Mouse (Mus musculus): ENCODE measurements around the gene Htra1. TPM values are rescaled to one million over a fixed set of nuclear protein-coding genes. Genes with fewer than 3 reads are reported as not detected.

Gene Htra1
- total and polyA plus RNA-seq, 2 experiments from 2014 or later = 49.4 to 58.7 TPM

GRCm38 (mm10) chr7:130968537-130968936 lies 32.6 kb downstream of the Htra1 start:
- 64% methylated on average over 7 of the region's 7 CpGs for WGBS
- TF ChIP-seq CTCF (IDR thresholded peaks at IDR 0.05; ENCODE audit: low read depth) = peak; percentile 26
- no peaks in the 10 kb centered on the region for H3K27me3 ChIP-seq (ENCODE audit: insufficient read depth, low read length)
- H3K4me3 ChIP-seq (ENCODE audit: low read length) = no peak overlapping the region
- H3K9ac ChIP-seq (replicated peaks; ENCODE audit: low read length) = no peak overlapping the region
- no peak overlapping the region for H3K4me2 ChIP-seq (ENCODE audit: low read depth, low read length)
- no peaks in the 10 kb centered on the region for H3K36me3 ChIP-seq (ENCODE audit: insufficient read depth, low read length)
- no peaks in the 10 kb centered on the region for H3K9me3 ChIP-seq (ENCODE audit: low read length)
- ATAC-seq = no peak
- H3K4me1 ChIP-seq (ENCODE audit: insufficient read depth, low read length) = no peaks in the 10 kb centered on the region
- no peak overlapping the region for H3K27ac ChIP-seq
- no peak for DNase-seq (ENCODE audit: low spot score)

GRCm38 (mm10) chr7:130969076-130969475 lies 33.2 kb downstream of the Htra1 start:
- ATAC-seq (no peak), DNase-seq (ENCODE audit: low spot score) (no peak)
- no peak overlapping the region for H3K27ac ChIP-seq
- 62% methylated on average over 5 of the region's 5 CpGs for WGBS
- no peaks in the 10 kb centered on the region for H3K9me3 ChIP-seq (ENCODE audit: low read length)
- no peak overlapping the region for H3K9ac ChIP-seq (replicated peaks; ENCODE audit: low read length)
- H3K4me1 ChIP-seq (ENCODE audit: insufficient read depth, low read length) = no peaks in the 10 kb centered on the region
- H3K36me3 ChIP-seq (ENCODE audit: insufficient read depth, low read length) = no peaks in the 10 kb centered on the region
- no peaks in the 10 kb centered on the region for H3K27me3 ChIP-seq (ENCODE audit: insufficient read depth, low read length)
- no peak for TF ChIP-seq CTCF (IDR thresholded peaks at IDR 0.05; ENCODE audit: low read depth)
- no peak overlapping the region for H3K4me2 ChIP-seq (ENCODE audit: low read depth, low read length)
- no peak overlapping the region for H3K4me3 ChIP-seq (ENCODE audit: low read length)

- Histone ChIP-seq H3K27ac (no peak overlapping the region), H3K9me3 (ENCODE audit: low read length) (no peaks in the 10 kb centered on the region), H3K4me1 (ENCODE audit: insufficient read depth, low read length) (no peaks in the 10 kb centered on the region), H3K4me2 (ENCODE audit: low read depth, low read length) (no peak overlapping the region), H3K36me3 (ENCODE audit: insufficient read depth, low read length) (no peaks in the 10 kb centered on the region), H3K27me3 (ENCODE audit: insufficient read depth, low read length) (no peaks in the 10 kb centered on the region), H3K4me3 (ENCODE audit: low read length) (no peak overlapping the region), H3K9ac (replicated peaks; ENCODE audit: low read length) (no peak overlapping the region)
- DNase-seq (ENCODE audit: low spot score) (no peak), ATAC-seq (no peak)
- no peak for TF ChIP-seq CTCF (IDR thresholded peaks at IDR 0.05; ENCODE audit: low read depth)
- 50% methylated on average over 3 of the region's 3 CpGs for WGBS
Measured at GRCm38 (mm10) chr7:130969507-130969906, 33.6 kb downstream of the Htra1 start.

- DNase-seq (ENCODE audit: low spot score) (no peak), ATAC-seq (no peak)
- no peak for TF ChIP-seq CTCF (IDR thresholded peaks at IDR 0.05; ENCODE audit: low read depth)
- Histone ChIP-seq H3K27ac (no peak overlapping the region), H3K36me3 (ENCODE audit: insufficient read depth, low read length) (no peaks in the 10 kb centered on the region), H3K9ac (replicated peaks; ENCODE audit: low read length) (no peak overlapping the region), H3K4me2 (ENCODE audit: low read depth, low read length) (no peak overlapping the region), H3K4me1 (ENCODE audit: insufficient read depth, low read length) (peaks cover 8% of the 10 kb centered on the region), H3K9me3 (ENCODE audit: low read length) (no peaks in the 10 kb centered on the region), H3K4me3 (ENCODE audit: low read length) (no peak overlapping the region), H3K27me3 (ENCODE audit: insufficient read depth, low read length) (no peaks in the 10 kb centered on the region)
- WGBS = 83% methylated on average over 9 of the region's 9 CpGs
Measured at GRCm38 (mm10) chr7:130972767-130973166, 36.9 kb downstream of the Htra1 start.

GRCm38 (mm10) chr7:130976305-130976935 lies 40.5 kb downstream of the Htra1 start:
- peaks cover 12% of the 10 kb centered on the region for H3K4me1 ChIP-seq (ENCODE audit: insufficient read depth, low read length)
- no peaks in the 10 kb centered on the region for H3K9me3 ChIP-seq (ENCODE audit: low read length)
- H3K4me2 ChIP-seq (ENCODE audit: low read depth, low read length) = no peak overlapping the region
- H3K36me3 ChIP-seq (ENCODE audit: insufficient read depth, low read length) = no peaks in the 10 kb centered on the region
- no peaks in the 10 kb centered on the region for H3K27me3 ChIP-seq (ENCODE audit: insufficient read depth, low read length)
- 36% methylated on average over 13 of the region's 13 CpGs for WGBS
- ATAC-seq (no peak), DNase-seq (ENCODE audit: low spot score) (peak; percentile 42)
- TF ChIP-seq CTCF (IDR thresholded peaks at IDR 0.05; ENCODE audit: low read depth) = no peak
- H3K9ac ChIP-seq (replicated peaks; ENCODE audit: low read length) = no peak overlapping the region
- H3K4me3 ChIP-seq (ENCODE audit: low read length) = no peak overlapping the region
- no peak overlapping the region for H3K27ac ChIP-seq

GRCm38 (mm10) chr7:130977794-130978521 lies 42.0 kb downstream of the Htra1 start:
- H3K4me1 ChIP-seq (ENCODE audit: insufficient read depth, low read length) = peaks cover 12% of the 10 kb centered on the region
- no peak overlapping the region for H3K9ac ChIP-seq (replicated peaks; ENCODE audit: low read length)
- no peaks in the 10 kb centered on the region for H3K27me3 ChIP-seq (ENCODE audit: insufficient read depth, low read length)
- H3K4me3 ChIP-seq (ENCODE audit: low read length) = no peak overlapping the region
- no peak for TF ChIP-seq CTCF (IDR thresholded peaks at IDR 0.05; ENCODE audit: low read depth)
- DNase-seq (ENCODE audit: low spot score) (peak; percentile 79), ATAC-seq (peak; percentile 83)
- 24% methylated on average over 5 of the region's 5 CpGs for WGBS
- no peaks in the 10 kb centered on the region for H3K36me3 ChIP-seq (ENCODE audit: insufficient read depth, low read length)
- H3K4me2 ChIP-seq (ENCODE audit: low read depth, low read length) = no peak overlapping the region
- no peak overlapping the region for H3K27ac ChIP-seq
- no peaks in the 10 kb centered on the region for H3K9me3 ChIP-seq (ENCODE audit: low read length)

GRCm38 (mm10) chr7:130978545-130978944 lies 42.6 kb downstream of the Htra1 start:
- DNase-seq (ENCODE audit: low spot score) (no peak), ATAC-seq (no peak)
- Histone ChIP-seq H3K4me2 (ENCODE audit: low read depth, low read length) (no peak overlapping the region), H3K27me3 (ENCODE audit: insufficient read depth, low read length) (no peaks in the 10 kb centered on the region), H3K9ac (replicated peaks; ENCODE audit: low read length) (no peak overlapping the region), H3K27ac (no peak overlapping the region), H3K4me1 (ENCODE audit: insufficient read depth, low read length) (peaks cover 12% of the 10 kb centered on the region), H3K9me3 (ENCODE audit: low read length) (no peaks in the 10 kb centered on the region), H3K4me3 (ENCODE audit: low read length) (no peak overlapping the region), H3K36me3 (ENCODE audit: insufficient read depth, low read length) (no peaks in the 10 kb centered on the region)
- no peak for TF ChIP-seq CTCF (IDR thresholded peaks at IDR 0.05; ENCODE audit: low read depth)
- 84% methylated on average over 1 of the region's 1 CpGs for WGBS

Data from hindbrain, postnatal 0 days (tissue).